Mouse (Mus musculus): ENCODE results near the gene Prkca.

Gene Prkca

DNA sequence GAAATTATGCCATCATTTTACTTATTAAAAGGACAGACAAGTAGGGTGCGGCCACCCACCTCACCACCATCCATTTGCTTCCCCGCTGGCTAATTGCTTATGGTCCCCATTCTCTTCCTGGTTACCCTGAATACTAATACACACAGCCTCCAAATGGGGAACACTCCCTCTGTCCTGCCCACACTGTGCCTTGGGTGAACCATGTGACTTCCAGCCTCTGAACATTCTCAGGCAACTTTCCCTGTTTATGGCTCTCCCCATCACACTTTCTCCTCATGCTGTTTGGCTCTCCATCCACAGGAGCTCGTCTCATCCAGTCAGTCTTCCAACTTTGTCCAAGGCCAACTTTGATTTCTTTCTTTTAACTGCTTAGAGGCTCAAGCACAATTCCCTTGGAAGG is 80.3 kb downstream of the Prkca start:
- intact Hi-C loops (cut with DNase I), result no loop called here

DNA sequence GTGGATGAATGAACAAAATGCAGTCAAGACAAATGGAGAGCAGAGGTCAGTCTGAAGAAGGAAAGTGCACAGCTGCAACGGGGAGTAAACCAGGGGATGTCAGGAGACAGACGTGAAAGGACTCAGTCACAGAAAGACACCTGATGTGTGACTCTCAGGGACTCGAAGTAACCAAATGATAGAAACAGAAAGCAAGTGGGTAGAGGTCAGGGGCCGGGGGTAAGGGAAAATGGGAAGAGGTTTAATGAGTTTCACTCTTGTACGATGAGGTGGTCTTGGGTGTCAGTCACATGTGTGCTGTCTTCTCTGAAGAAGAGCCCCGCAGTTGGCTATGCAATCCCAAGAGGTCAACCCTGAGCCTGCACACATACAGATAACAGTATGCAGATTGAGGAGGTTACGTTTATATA is 82.0 kb downstream of the Prkca start:
- intact Hi-C loops (cut with DNase I), result no loop called here

DNA sequence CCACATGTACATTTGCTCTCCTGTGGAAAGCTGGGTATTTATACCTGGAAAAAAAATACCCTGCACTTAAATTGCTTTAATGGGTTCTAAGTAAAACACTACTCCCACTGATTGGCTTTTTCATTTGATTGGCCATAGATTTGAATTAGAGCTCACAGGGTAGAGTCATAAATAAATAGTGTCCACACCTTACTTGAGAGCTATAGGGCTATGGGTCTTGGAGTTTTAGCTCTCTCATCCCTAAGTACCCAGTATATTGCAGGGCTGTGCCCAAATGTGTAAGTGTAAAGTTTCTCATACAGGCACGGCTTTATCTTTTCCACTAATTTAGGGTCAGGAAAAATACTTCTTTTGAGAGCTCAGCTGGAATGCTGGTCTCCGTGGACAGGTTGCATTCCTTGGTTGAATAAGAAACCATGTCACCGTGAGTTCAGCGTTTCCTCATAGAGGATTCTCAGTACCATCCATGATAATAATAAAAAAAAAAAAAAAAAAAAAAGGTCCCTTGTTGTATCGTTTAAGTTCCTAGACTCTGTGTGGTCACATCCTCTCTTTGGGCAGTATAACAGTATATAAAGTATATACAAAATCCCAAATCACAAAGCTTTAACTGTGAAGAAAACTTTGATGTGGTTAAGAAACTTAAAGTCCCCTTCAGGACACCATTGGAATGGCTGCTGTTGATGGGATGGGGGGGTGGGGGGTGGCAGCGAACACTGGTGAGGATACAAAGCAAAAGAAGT is 82.8 kb downstream of the Prkca start:
- intact Hi-C loops (cut with DNase I), result no loop called here

DNA sequence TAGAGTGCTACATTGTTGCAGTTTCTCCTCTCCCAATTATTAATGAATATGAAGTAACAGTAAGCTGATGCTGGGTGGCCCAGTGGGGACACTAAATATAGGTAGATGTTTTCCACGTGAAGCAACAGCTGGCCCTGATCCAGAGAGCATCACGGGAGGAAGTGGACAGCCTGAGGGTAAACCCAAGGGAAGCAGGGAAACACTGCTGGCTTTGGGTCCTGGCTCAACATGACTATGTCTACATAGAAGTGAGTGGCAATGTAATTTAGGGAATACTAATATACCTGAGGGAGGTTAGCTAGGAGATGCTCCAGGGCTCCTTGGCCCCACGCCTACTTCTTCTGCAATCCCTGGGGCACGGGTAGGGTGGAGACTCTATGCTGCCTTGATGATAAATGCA is 84.3 kb downstream of the Prkca start:
- intact Hi-C loops (cut with DNase I), result no loop called here

DNA sequence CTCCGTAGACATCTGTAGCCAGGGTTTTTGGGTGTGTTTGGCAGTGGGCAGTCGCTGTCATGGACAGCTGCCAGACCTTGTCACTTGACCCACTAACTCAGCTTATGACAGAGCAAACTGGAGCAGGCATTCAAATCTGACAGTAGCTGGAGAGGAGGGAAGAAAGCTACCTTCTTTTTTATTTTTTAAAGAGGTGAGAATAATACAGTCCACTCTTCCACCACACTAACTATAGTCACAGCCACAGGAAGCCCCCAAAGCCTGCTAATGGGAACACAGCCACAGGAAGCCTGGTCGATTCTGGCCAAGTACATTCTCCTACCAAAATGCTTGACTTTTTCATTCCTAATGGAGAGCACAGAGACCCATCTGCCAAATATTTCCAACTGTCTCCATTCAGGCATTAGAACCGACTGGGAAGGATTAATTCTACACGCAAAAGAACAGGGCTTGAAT is 84.9 kb downstream of the Prkca start:
- intact Hi-C loops (cut with DNase I), result no loop called here

DNA sequence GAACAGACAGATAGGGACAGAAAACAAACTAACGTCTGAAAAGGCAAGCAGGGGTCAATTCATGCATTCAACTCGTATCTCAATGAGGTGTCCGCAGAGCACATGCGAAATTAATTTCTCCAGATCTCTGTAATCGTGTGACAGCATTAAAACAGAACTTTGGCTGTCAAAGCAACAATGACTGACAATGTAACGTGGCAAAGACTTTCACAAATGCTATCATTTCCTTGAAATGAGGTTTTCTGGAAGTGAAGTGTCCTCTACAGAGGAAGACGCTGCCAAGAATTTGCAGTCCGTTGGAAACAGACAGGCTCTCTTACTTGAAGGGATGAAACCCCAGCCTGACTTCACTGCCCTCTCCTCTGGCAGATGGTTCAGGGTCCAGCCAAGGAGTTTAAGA is 85.8 kb downstream of the Prkca start:
- intact Hi-C loops (cut with DNase I), result no loop called here

DNA sequence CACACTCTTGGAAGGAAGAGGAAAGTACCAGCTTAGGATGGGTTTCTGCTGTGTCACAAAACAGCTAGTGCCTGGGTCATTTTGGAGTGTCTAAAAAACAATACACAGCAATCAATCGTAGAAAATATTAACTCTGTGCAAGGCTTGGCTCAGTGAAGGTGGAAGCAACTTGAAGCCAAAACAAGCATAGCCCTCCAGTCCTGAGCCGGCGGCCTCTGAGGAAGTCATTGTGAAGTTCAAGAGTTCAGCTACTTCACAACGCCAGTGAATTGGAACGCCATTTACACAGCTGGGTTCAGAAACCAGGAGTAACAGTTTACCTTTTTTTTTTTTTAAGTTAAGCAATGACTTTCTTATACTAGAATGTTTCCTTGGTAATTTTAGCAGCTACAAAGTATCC is 89.0 kb downstream of the Prkca start:
- intact Hi-C loops (cut with DNase I), result no loop called here

DNA sequence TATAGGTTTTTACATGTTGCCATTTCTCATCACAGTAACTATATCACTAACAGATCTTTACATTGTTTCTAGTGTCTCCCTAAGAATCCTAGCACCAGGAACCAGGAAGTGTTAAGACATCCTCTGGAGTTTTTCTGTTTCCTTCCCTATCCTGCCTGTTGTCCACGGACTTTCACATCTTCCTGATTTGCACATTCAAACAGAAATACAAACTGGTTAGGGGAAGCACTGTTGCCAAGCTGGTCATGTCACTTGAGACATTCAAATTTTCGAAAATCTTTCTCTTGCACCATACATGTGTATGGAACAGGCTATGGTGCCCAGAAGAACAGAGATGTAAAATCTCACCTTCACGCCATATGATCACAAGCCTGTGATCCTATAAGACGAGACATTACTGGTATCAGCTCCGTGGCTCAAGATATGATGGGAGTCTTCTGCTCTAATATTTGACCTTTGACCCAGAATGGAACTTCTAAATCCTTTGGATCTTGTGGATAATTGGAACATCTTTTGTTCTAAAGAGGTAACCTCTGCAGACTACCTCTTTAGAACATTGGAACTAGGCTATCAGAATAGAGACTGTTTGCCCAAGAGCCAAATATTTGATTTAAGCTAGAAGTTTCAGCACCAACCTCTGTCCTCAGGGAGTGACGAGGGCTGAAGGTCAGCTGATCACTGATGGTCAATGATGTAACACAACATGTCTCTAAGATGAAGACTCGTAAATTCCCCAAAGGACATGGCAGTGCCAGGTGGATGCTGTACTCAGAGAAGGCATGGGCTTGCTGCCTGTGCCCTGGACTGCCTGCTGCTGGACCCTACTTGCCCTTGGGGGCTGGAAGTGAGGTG is 91.6 kb downstream of the Prkca start:
- intact Hi-C loops (cut with DNase I), result no loop called here

DNA sequence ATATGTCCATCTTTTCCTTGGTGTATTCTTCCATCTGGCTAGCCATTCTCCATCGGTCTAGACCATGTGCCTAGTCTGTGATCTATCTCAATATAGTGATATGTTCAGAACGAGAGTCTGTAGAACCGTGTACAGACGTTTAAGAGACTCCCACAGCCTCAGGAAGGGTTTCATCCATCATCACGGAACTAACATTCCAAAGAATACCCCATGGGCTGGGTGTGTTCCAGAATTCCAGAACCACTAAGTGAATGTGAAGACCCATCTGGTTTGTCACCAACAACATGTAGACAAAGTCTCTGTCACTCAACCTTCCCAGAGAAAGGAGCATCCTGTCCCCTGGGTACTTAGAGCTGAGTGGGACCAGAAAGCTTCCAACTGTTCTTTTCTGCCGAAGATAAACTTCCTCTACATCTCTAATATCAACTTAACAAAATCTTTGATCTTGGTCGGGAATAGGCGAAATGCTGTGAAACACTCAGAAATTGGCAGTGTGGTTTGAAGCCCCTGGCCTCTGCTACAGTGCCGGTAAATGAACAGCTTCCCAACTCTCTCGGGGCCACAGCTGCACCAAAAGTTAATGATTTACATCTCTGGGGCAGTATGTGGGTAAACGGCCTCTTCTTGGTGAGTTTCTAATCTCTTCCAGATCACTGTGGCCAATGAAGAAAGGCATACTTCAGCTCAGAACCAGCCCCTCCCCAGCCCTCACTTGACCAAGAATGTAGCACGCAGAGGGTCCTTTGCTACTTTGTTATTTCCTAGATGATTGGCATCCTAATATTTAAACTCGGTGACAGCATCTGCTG is 92.7 kb downstream of the Prkca start:
- intact Hi-C loops (cut with DNase I), result no loop called here

DNA sequence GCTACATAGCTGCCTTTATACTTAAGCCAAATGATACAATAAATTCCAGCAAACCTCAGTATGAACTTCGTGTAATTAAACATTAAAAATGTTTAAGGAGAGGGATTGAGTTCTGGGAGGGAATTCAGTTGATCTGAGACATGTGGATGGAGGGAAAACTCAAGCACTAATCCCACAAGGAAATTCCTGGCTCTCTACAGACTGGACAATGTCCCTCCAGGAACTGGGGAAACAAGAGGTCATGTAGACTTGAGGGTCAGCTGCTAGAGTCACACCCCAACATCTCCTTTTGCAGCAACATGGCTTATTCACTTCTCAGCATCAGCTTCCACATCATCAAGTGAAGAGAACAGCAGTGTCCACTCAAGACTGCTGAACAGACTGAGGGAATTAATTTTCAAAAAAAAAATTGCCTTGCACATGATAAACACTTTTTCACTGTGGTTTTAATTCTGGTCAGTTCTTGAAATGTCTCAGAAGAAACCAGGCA is 93.5 kb downstream of the Prkca start:
- intact Hi-C loops (cut with DNase I), result no loop called here

DNA sequence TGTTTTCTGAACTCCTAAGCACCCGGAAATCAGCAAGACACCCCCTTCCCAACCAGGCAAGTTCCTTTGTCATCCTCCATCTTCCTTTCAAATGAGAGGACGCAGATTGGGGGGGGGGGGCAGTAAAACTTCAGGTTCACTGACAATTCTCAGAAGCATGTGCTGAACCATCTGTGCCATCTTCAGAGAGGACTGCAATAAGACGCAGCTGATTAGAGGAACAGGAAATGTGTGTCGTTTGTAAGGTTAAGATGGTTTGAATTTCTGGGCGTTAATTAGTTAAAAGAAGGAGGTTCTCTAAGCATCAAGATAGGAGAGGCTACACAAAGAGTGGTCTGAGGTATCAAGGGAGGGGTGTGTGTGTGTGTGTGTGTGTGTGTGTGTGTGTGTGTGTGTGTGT is 94.2 kb downstream of the Prkca start:
- intact Hi-C loops (cut with DNase I), result no loop called here

DNA sequence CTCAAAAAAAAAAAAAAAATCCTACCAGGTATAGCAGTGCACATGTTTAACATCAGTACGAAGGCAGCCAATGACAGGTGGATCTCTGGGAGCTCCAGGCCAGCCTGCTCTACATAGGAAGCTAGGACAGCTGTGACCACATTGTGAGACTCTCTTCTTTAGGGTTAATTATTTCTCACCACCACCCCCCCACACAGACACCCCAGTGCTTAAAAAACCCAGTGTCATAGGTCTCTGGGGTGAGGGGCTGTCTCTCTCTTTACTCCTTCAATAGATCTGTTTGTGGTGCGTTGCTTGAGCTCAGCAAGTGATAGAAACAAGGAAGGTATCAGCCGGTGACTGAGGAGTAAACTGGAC is 94.7 kb downstream of the Prkca start:
- intact Hi-C loops (cut with DNase I), result no loop called here

DNA sequence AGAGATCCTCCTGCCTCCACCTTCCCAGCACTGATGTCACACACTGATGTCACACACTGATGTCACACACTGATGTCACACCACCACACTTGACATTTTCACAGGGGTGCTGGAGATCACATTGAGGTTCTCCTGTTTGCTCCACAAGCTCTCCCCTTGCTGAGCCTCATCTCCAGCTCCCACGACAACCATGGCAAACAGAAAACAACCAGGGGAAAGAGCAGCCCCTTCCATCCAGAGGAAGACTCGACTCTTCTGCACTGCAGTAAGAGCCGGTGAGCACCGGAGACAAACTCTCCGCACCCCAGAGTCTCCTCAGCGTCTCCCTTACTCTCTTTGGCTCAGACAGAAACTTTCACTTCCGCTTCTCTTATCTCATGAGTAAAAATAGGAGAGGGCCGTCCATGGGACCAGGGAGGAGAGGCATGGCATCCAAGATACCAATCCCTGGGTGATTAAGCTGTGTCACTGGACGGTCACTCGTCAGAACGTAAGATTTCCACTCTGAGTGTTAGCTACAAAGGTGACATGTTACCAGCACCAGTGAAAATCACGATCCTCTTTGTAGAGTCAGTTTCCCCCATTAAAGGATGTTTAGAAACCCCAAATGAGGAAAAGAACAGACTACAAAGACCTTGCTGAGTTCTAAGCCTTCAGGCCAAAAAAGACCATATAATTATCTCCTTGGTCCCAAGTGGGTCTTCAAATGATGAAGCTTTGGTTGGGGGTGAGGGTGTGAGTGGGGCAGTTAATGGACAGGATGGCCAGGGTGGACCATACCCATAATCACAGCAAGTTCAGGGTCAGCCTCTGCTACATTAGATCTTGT is 95.3 kb downstream of the Prkca start:
- intact Hi-C loops (cut with DNase I), result no loop called here

DNA sequence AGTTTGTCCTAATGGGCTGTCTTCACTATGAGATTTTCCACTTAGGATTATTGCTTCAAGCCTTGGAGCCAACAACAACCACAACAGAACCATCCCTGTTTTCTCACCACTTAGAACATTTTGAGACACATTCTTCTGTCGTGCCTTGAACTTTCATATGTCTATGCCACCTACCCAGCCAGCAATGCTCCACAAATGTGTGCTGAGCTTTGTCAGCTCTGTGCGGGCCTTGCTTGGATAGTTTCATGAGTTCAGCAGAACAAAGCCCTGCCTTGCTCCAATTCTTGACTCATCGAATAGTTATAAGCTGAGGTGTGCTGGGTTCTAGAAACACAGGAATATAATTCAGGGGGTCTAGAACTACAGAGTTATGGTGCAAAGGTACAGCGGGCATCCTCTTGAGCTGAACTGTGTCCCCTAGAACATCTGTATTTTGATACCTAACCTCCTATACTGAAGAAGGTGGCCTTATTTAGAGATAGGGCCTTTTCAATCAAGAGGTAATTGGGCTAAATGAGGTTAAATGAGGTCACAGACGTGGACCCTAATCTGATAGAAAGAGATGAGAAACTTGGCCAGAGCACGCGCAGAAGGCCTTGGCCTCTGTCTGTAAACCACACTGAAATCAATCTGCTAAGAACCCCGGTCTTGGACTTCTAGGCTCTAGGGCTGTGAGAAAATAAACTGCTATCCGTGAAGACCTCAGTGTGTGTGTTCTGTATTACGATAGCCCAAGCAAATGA is 96.4 kb downstream of the Prkca start:
- intact Hi-C loops (cut with DNase I), result no loop called here

DNA sequence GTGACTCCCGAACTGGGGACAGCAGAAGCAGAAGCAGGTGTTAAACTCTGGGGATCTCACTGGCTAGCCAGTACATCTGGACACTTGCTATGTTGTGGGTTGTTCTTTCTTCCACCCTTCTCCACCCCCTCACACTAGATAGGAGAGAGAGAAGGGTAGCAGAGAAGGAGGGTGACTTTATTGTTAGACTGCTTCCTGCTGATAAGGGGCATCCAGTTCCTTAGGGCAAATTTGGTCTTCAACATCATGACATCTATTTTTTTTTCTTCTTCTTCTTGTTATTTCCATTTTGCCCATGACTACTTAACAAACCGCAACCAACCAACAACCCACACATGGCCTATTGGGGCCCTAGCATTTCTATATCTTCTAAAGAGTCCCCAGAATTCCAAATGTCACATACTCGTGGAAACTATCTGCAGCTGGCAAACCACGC is 97.4 kb downstream of the Prkca start:
- intact Hi-C loops (cut with DNase I), result no loop called here

DNA sequence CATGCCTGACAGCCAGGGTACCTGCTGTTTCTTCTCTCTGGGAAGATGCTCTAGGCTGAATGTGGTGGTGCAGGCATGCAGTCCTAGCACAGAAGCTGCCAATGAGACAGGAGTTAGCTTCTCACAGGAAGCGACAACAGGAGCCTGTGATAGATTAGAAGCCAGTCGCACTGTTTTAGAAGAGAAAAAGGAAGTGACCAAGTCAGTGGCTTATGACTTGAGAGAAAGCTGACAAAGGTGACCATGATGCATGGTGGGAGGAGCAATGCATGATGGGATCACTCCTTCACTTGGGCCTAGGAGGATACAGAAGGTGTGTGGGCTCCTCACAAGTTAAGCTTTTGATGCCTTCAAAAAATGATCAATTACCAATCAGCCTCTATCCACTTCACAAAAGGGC is 99.5 kb downstream of the Prkca start:
- intact Hi-C loops (cut with DNase I), result no loop called here

DNA sequence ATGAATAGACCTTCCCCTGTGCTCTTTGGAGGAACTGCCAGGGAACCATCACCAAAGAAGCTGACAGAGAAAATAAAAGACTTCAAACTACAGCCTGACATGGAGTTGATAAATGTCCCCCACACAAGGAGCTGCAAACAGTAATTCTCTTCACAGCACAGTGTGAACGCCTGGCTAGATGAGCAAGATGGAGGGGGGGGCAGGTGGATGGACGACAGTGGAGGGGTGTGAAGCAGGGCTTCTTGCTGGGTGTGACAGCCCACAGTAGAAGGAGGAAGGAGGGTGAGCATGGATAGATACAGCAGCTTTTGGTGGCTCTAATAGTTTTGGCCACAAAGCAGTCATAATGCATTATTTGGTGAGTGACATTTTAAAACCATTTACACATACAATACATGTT is 100.1 kb downstream of the Prkca start:
- intact Hi-C loops (cut with DNase I), result no loop called here

DNA sequence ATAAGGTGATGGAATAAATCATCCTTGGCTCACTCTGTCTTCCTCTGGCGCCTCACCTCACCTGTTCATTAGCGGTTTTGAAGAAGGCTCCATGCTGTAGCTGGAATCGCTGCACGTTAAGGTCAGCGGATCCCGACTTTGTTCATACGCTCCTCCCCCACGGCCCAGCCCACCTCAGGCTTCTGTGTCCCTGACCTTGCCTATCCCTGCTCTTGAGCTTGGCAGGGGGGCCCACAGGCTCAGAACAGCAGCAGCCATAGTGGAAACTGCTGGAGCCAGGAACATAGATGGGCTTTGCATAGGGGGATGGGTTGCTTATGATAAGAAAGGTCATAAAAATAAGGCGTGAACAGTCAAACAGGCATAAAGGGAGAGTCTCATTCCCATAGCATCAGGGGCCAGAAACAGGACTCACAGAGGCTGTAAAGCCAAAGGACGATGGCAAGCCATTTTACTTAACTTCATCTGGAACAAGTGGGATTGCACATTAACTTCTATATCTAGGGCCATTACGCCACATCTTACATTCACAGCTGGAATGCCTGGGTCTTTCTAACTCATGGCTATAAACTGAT is 102.7 kb downstream of the Prkca start:
- intact Hi-C loops (cut with DNase I), result no loop called here

DNA sequence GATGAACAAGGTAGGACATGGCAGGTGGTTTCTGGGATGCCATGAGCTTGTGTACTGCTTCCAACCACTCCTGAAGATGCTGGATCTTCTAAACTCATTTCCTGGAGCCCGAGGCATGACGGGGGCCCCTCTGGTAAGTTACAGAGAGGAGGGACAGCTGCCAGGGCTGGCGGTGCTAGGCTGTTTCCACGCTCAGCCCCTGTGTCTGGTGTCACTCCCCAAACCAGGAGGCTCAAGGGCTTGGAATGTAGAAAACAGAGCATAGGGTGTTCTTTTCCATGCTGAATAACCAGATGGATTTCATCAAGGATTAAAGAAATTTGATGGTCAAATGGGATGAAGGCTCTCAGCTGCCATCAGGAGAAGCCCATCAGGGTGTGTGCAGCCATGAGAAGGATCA is 104.6 kb downstream of the Prkca start:
- intact Hi-C loops (cut with DNase I), result no loop called here

Data from adrenal gland (tissue).